Mouse (Mus musculus) limb, embryonic 14.5 days (tissue): Measurements from ENCODE around the gene Zfp219. TPM values are rescaled to one million over a fixed set of nuclear protein-coding genes. Genes with fewer than 3 reads are reported as not detected.

Experiments used
- ATAC-seq: fragments of 200-750 bp; cut with Nextera tagmentation; 2 replicates; pipeline ENCODE4 v1.8.0; 2017; ENCODE audit warnings: low read depth, moderate number of reproducible peaks, moderate TSS enrichment; ENCODE audit not compliant: low FRiP score
- DNase-seq: peaks from one replicate; pipeline ENCODE4 v3.0.0-alpha.2; 2015; ENCODE audit warnings: low spot score
- H3K27ac ChIP-seq: fragments of 300-500 bp; sonication (generic); replicated peaks from 2 replicates; pipeline ENCODE4 v1.5.1; 2014; ENCODE audit warnings: low read depth, mild to moderate bottlenecking, low read length, moderate library complexity, mixed read lengths
- H3K27me3 ChIP-seq: fragments of 300-500 bp; sonication (generic); 2 replicates; pipeline ENCODE4 v1.6.1; 2014; ENCODE audit warnings: low read length, mixed read lengths; ENCODE audit not compliant: control insufficient read depth, insufficient read depth
- H3K36me3 ChIP-seq: fragments of 300-500 bp; sonication (generic); 2 replicates; pipeline ENCODE4 v1.6.1; 2014; ENCODE audit warnings: mild to moderate bottlenecking, low read length, moderate library complexity, mixed read lengths; ENCODE audit not compliant: control insufficient read depth, insufficient read depth
- H3K4me1 ChIP-seq: fragments of 300-500 bp; sonication (generic); 2 replicates; pipeline ENCODE4 v1.6.1; 2014; ENCODE audit warnings: antibody characterized with exemption, low read length, mixed read lengths; ENCODE audit not compliant: control insufficient read depth, insufficient read depth
- H3K4me2 ChIP-seq: fragments of 300-500 bp; sonication (generic); replicated peaks from 2 replicates; pipeline ENCODE4 v1.6.1; 2014; ENCODE audit warnings: low read depth, mild to moderate bottlenecking, low read length, moderate library complexity; ENCODE audit not compliant: severe bottlenecking
- H3K4me3 ChIP-seq: fragments of 300-500 bp; sonication (generic); replicated peaks from 2 replicates; pipeline ENCODE4 v1.5.1; 2014; ENCODE audit warnings: low read length
- H3K9ac ChIP-seq: fragments of 300-500 bp; sonication (generic); 2 replicates; pipeline ENCODE4 v1.6.1; 2014; ENCODE audit warnings: mild to moderate bottlenecking, low read depth, low read length, moderate library complexity; ENCODE audit not compliant: severe bottlenecking
- H3K9me3 ChIP-seq: fragments of 300-500 bp; sonication (generic); 2 replicates; pipeline ENCODE4 v1.6.1; 2016; ENCODE audit warnings: low read length; ENCODE audit not compliant: control insufficient read depth
- POLR2A ChIP-seq: fragments of 200-500 bp; IDR thresholded peaks from 2 replicates; pipeline ENCODE4 v1.8.0; 2012; ENCODE audit warnings: inconsistent platforms, mild to moderate bottlenecking, moderate library complexity, borderline replicate concordance; ENCODE audit not compliant: insufficient read depth, insufficient read length; ENCODE audit errors: extremely low read depth
- WGBS: fragments of 180-500 bp; shearing (Covaris S2); extraction: QIAGEN DNeasy Blood & Tissue Kit; methylation state at CpG from one replicate; pipeline ENCODE4 v1.1.7; 2014; 5-methylcytosine and 5-hydroxymethylcytosine counted together
- polyA plus RNA-seq, 2 experiments: library from polyadenylated mRNA; depleted of rRNA in 1 of 2; stranded (reverse) in 1 of 2; unstranded in 1 of 2; fragments of >200 nt; fragmentation: Nextera tagmentation in 1 of 2; extraction: Ambion mirVana in 1 of 2; gene quantifications; 2 replicates each; pipeline versions ENCODE4 v1.2.1 to v1.2.3; 2012 to 2014

The Zfp219 gene
- polyA plus RNA-seq, 2 experiments: 30.3 to 89.4 TPM

- Histone ChIP-seq H3K4me3 (no peak overlapping the region), H3K4me2 (no peak overlapping the region), H3K36me3 (no peaks in the 10 kb centered on the region), H3K27me3 (no peaks in the 10 kb centered on the region), H3K4me1 (peaks cover 37% of the 10 kb centered on the region), H3K27ac (no peak overlapping the region), H3K9me3 (no peaks in the 10 kb centered on the region), H3K9ac (no peak overlapping the region)
- no peak for TF ChIP-seq POLR2A
- DNase-seq: no peak
- 78% methylated on average over 4 of the region's 4 CpGs for WGBS
- ATAC-seq: no peak
Observed at GRCm38 (mm10) chr14:52017662-52018061, 2.9 kb downstream of the Zfp219 start.

GRCm38 (mm10) chr14:52016625-52017405 is 3.7 kb downstream of the Zfp219 start:
- no peaks in the 10 kb centered on the region for H3K27me3 ChIP-seq
- no peaks in the 10 kb centered on the region for H3K36me3 ChIP-seq
- no peak for DNase-seq
- H3K27ac ChIP-seq: no peak overlapping the region
- no peak for TF ChIP-seq POLR2A
- peaks cover 33% of the 10 kb centered on the region for H3K4me1 ChIP-seq
- H3K9me3 ChIP-seq: no peaks in the 10 kb centered on the region
- 83% methylated on average over 13 of the region's 13 CpGs for WGBS
- no peak for ATAC-seq
- H3K4me2 ChIP-seq: no peak overlapping the region
- no peak overlapping the region for H3K4me3 ChIP-seq
- no peak overlapping the region for H3K9ac ChIP-seq

- Histone ChIP-seq H3K4me1 (peaks cover 30% of the 10 kb centered on the region), H3K36me3 (no peaks in the 10 kb centered on the region), H3K9ac (peak within 1 kb of the TSS; percentile 80), H3K27me3 (no peaks in the 10 kb centered on the region), H3K27ac (peak within 1 kb of the TSS; percentile 90), H3K4me3 (peak within 1 kb of the TSS; percentile 62), H3K9me3 (no peaks in the 10 kb centered on the region), H3K4me2 (peak within 1 kb of the TSS; percentile 71)
- ATAC-seq: no peak
- no peak for DNase-seq
- no peak for TF ChIP-seq POLR2A
- 36% methylated on average over 6 of the region's 6 CpGs for WGBS
Observed at GRCm38 (mm10) chr14:52015445-52016100, 5.0 kb downstream of the Zfp219 start, which contains the start of gene Tmem253. Gene Tmem253 (plus strand): TSS chr14:52015658.

- peaks cover 37% of the 10 kb centered on the region for H3K4me1 ChIP-seq
- WGBS: 1% methylated on average over 16 of the region's 28 CpGs
- no peaks in the 10 kb centered on the region for H3K36me3 ChIP-seq
- H3K9ac ChIP-seq: peak overlapping the region; percentile 80
- H3K27ac ChIP-seq: peak overlapping the region; percentile 90
- H3K27me3 ChIP-seq: no peaks in the 10 kb centered on the region
- no peak for TF ChIP-seq POLR2A
- DNase-seq (peak; percentile 58), ATAC-seq (peak; percentile 21)
- peak overlapping the region; percentile 62 for H3K4me3 ChIP-seq
- H3K9me3 ChIP-seq: no peaks in the 10 kb centered on the region
- H3K4me2 ChIP-seq: peak overlapping the region; percentile 71
Observed at GRCm38 (mm10) chr14:52014761-52015311, 5.7 kb downstream of the Zfp219 start.

- ATAC-seq (peak; percentile 42), DNase-seq (no peak)
- Histone ChIP-seq H3K4me3 (peak overlapping the region; percentile 62), H3K27ac (peak overlapping the region; percentile 90), H3K4me1 (peaks cover 38% of the 10 kb centered on the region), H3K9ac (peak overlapping the region; percentile 80), H3K4me2 (peak overlapping the region; percentile 71), H3K9me3 (no peaks in the 10 kb centered on the region), H3K27me3 (no peaks in the 10 kb centered on the region), H3K36me3 (no peaks in the 10 kb centered on the region)
- no peak for TF ChIP-seq POLR2A
- no CpG with 5 or more reads among the region's 80 CpGs for WGBS
Observed at GRCm38 (mm10) chr14:52014271-52014760, 6.2 kb downstream of the Zfp219 start.
